Mouse (Mus musculus) liver, embryonic 16.5 days (tissue): Measurements from ENCODE around the gene Med22. TPM values are rescaled to one million over a fixed set of nuclear protein-coding genes. Genes with fewer than 3 reads are reported as not detected.
A peak's percentile ranks its signal among the peaks of the same experiment; 100 is the strongest.
"Not testable (repeated sequence)": the region's sequence is repeated elsewhere in the genome, so short reads cannot be mapped to it uniquely, and the experiment has no call there.

ENCODE experiments used
- ATAC-seq: fragments of 200-750 bp; cut with Nextera tagmentation; 2 replicates; pipeline ENCODE4 v1.8.0; 2017; ENCODE audit warnings: low read depth, mild to moderate bottlenecking, moderate number of reproducible peaks, moderate library complexity
- H3K27ac ChIP-seq: fragments of 300-500 bp; sonication (generic); 2 replicates; pipeline ENCODE4 v1.5.1; 2014; ENCODE audit warnings: mild to moderate bottlenecking, low read length
- H3K27me3 ChIP-seq: fragments of 300-500 bp; sonication (generic); 2 replicates; pipeline ENCODE4 v1.6.1; 2014; ENCODE audit warnings: low read depth, low read length, mixed read lengths; ENCODE audit not compliant: control insufficient read depth, insufficient read depth
- H3K36me3 ChIP-seq: fragments of 300-500 bp; sonication (generic); 2 replicates; pipeline ENCODE4 v1.6.1; 2014; ENCODE audit warnings: mild to moderate bottlenecking; ENCODE audit not compliant: control insufficient read depth, insufficient read depth
- H3K4me1 ChIP-seq: fragments of 300-500 bp; sonication (generic); 2 replicates; pipeline ENCODE4 v1.6.1; 2014; ENCODE audit warnings: low read depth, low read length, mixed read lengths; ENCODE audit not compliant: control insufficient read depth
- H3K4me2 ChIP-seq: fragments of 300-500 bp; sonication (generic); 2 replicates; pipeline ENCODE4 v1.6.1; 2014; ENCODE audit warnings: low read depth, low read length, mixed read lengths
- H3K4me3 ChIP-seq: fragments of 300-500 bp; sonication (generic); 2 replicates; pipeline ENCODE4 v1.5.1; 2014; ENCODE audit warnings: low read depth, mild to moderate bottlenecking, low read length
- H3K9ac ChIP-seq: fragments of 300-500 bp; sonication (generic); 2 replicates; pipeline ENCODE4 v1.6.1; 2014; ENCODE audit warnings: low read depth, low read length
- H3K9me3 ChIP-seq: fragments of 300-500 bp; sonication (generic); replicated peaks from 2 replicates; pipeline ENCODE4 v1.6.1; 2016; ENCODE audit warnings: low read length; ENCODE audit not compliant: control insufficient read depth
- WGBS: fragments of 180-500 bp; shearing (Covaris S2); extraction: QIAGEN DNeasy Blood & Tissue Kit; methylation state at CpG from one replicate; pipeline ENCODE4 v1.1.7; 2014; ENCODE audit not compliant: insufficient replicate concordance; 5-methylcytosine and 5-hydroxymethylcytosine counted together
- polyA plus RNA-seq: library from polyadenylated mRNA; unstranded; fragments of >200 nt; fragmentation: Nextera tagmentation; extraction: Ambion mirVana; gene quantifications from 2 replicates; pipeline ENCODE4 v1.2.1, GENCODE M21; 2015

Gene Med22
- polyA plus RNA-seq, 1 experiment from 2014 or later, result 19.5 TPM

GRCm38 (mm10) chr2:26901834-26902400 is 8.6 kb downstream of the Med22 start:
- Histone ChIP-seq H3K27ac (peak overlapping the region; percentile 80), H3K4me1 (peaks cover 23% of the 10 kb centered on the region), H3K9ac (peak overlapping the region; percentile 80), H3K36me3 (peaks cover 17% of the 10 kb centered on the region), H3K4me2 (peak overlapping the region; percentile 78), H3K4me3 (peak overlapping the region; percentile 84), H3K9me3 (no peaks in the 10 kb centered on the region), H3K27me3 (no peaks in the 10 kb centered on the region)
- 3% methylated on average over 7 of the region's 7 CpGs for WGBS
- no peak for ATAC-seq

- no peaks in the 10 kb centered on the region for H3K9me3 ChIP-seq
- no peak overlapping the region for H3K4me3 ChIP-seq
- H3K4me2 ChIP-seq, result no peak overlapping the region
- no peaks in the 10 kb centered on the region for H3K27me3 ChIP-seq
- H3K36me3 ChIP-seq, result peaks cover 19% of the 10 kb centered on the region
- H3K4me1 ChIP-seq, result peaks cover 23% of the 10 kb centered on the region
- H3K9ac ChIP-seq, result no peak overlapping the region
- ATAC-seq, result no peak
- H3K27ac ChIP-seq, result no peak overlapping the region
- 18% methylated on average over 1 of the region's 1 CpGs for WGBS
Measured at GRCm38 (mm10) chr2:26900731-26901130, 9.7 kb downstream of the Med22 start.

DNA sequence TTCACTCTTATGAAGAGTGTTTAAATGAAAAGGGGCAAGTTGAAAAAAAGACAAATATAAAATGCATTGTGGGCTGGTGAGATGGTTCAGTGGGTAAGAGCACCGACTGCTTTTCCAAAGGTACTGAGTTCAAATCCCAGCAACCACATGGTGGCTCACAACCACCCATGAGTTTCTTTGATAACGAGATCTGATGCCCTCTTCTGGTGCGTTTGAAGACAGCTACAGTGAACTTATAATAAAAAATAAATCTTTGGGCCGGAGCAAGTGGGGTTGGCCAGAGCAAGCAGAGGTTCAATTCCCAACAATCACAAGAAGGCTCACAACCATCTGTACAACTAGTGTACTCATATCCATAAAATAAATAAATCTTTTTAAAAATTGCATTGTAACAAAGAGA is 14.6 kb downstream of the Med22 start:
- Histone ChIP-seq H3K4me2 (no peak overlapping the region), H3K27ac (no peak overlapping the region), H3K4me3 (no peak overlapping the region), H3K27me3 (no peaks in the 10 kb centered on the region), H3K9ac (no peak overlapping the region), H3K36me3 (peaks cover 34% of the 10 kb centered on the region), H3K4me1 (0 out of 2 replicates have a peak, but pooled peaks cover under 1% of the 10 kb centered on the region), H3K9me3 (no peaks in the 10 kb centered on the region)
- 72% methylated on average over 4 of the region's 4 CpGs for WGBS
- ATAC-seq, result no peak

GRCm38 (mm10) chr2:26886170-26886569 is 24.3 kb downstream of the Med22 start:
- ATAC-seq, H3K27ac ChIP-seq, H3K4me2 ChIP-seq, H3K4me1 ChIP-seq, H3K36me3 ChIP-seq, H3K27me3 ChIP-seq, H3K9ac ChIP-seq, H3K9me3 ChIP-seq, H3K4me3 ChIP-seq: not testable (repeated sequence)
- 70% methylated on average over 4 of the region's 4 CpGs for WGBS

- not testable (repeated sequence) for H3K4me1 ChIP-seq, H3K27me3 ChIP-seq, H3K4me2 ChIP-seq, H3K4me3 ChIP-seq, H3K9me3 ChIP-seq, ATAC-seq, H3K36me3 ChIP-seq, H3K27ac ChIP-seq, H3K9ac ChIP-seq
- WGBS, result 74% methylated on average over 2 of the region's 2 CpGs
Measured at GRCm38 (mm10) chr2:26885541-26885940, 24.9 kb downstream of the Med22 start.

DNA sequence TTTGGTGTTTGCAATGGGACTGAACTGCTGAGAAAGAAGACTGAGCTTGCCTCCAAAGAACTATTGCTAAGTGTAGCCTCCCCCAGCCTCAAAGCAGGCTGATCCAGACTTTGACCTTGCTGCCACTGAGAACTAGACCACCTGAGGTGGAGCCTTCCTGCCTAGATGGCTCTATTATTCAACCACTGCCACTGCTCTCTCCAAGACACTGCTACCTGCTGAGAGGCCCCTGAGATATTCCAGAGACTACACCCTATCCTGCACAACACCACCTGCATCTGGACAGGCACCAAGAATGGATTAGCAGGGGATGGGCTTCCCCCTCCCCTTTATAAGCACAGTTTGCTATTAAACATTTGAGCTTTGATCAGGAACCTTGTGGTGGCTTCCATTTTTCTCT is 31.9 kb downstream of the Med22 start:
- no peak overlapping the region for H3K4me2 ChIP-seq
- H3K9me3 ChIP-seq, result no peaks in the 10 kb centered on the region
- H3K27ac ChIP-seq, result no peak overlapping the region
- no peaks in the 10 kb centered on the region for H3K36me3 ChIP-seq
- no peak overlapping the region for H3K9ac ChIP-seq
- H3K4me1 ChIP-seq, result no peaks in the 10 kb centered on the region
- H3K4me3 ChIP-seq, result no peak overlapping the region
- no peak for ATAC-seq
- no peaks in the 10 kb centered on the region for H3K27me3 ChIP-seq

DNA sequence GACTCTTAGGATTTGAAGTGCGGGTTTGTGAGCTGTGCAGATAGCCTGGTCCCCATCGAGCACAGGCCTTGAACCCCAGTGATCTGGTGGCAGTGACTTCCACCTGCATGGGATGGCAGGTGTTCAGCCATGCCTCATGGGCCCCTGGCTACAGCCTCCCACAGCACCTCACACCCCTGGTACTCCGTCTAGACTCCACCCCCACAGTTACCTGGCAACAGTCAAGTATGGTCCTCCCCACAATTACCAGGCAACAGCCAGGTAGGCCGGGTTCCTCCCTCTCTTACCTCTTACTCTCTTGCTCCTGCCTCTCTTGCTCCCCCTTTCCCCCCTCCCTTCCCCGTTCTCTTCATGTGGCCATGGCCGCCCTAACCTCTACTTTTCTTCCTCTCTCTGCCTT is 39.8 kb downstream of the Med22 start:
- Histone ChIP-seq H3K36me3 (no peaks in the 10 kb centered on the region), H3K27ac (no peak overlapping the region), H3K9me3 (no peaks in the 10 kb centered on the region), H3K9ac (no peak overlapping the region), H3K4me2 (no peak overlapping the region), H3K4me3 (no peak overlapping the region), H3K4me1 (no peaks in the 10 kb centered on the region), H3K27me3 (no peaks in the 10 kb centered on the region)
- no peak for ATAC-seq
- 49% methylated on average over 6 of the region's 6 CpGs for WGBS

- H3K27me3 ChIP-seq, result no peaks in the 10 kb centered on the region
- H3K4me1 ChIP-seq, result no peaks in the 10 kb centered on the region
- H3K36me3 ChIP-seq, result no peaks in the 10 kb centered on the region
- no peak within 1 kb of the TSS for H3K27ac ChIP-seq
- H3K9ac ChIP-seq, result no peak within 1 kb of the TSS
- no peak within 1 kb of the TSS for H3K4me3 ChIP-seq
- H3K4me2 ChIP-seq, result no peak within 1 kb of the TSS
- H3K9me3 ChIP-seq, result no peaks in the 10 kb centered on the region
- no peak for ATAC-seq
- 33% methylated on average over 3 of the region's 3 CpGs for WGBS
Measured at GRCm38 (mm10) chr2:26864879-26865278, 45.6 kb downstream of the Med22 start, which contains the start of gene Abo. Abo (minus strand) TSS chr2:26864979.

DNA sequence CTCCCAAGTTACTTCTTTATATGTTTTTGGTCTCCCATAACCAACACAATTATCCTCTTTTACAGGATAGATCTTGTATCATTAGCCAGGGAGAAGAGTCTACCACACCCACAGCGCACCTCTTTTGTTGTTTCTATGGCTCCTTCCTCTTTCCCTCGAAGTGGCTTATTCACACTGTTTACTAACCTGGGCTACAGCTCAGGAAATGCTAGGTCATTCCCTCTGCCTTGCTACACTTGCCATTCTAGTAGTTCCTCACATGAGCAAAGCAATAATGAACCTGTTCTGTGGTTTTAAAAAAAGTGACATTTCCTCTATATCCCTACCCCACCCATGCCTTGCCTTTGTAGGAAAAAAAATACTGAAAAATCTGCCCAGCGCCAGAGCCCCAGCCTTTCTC is 47.6 kb downstream of the Med22 start:
- WGBS, result 39% methylated on average over 3 of the region's 3 CpGs
- no peaks in the 10 kb centered on the region for H3K4me1 ChIP-seq
- H3K27me3 ChIP-seq, result no peaks in the 10 kb centered on the region
- no peak overlapping the region for H3K27ac ChIP-seq
- H3K9ac ChIP-seq, result no peak overlapping the region
- H3K4me3 ChIP-seq, result no peak overlapping the region
- H3K36me3 ChIP-seq, result no peaks in the 10 kb centered on the region
- no peak for ATAC-seq
- H3K9me3 ChIP-seq, result no peaks in the 10 kb centered on the region
- H3K4me2 ChIP-seq, result no peak overlapping the region
